Mouse (Mus musculus) kidney, embryonic 16.5 days (tissue): ENCODE measurements around the gene Fam160b1. TPM values are rescaled to one million over a fixed set of nuclear protein-coding genes. Genes with fewer than 3 reads are reported as not detected.

ENCODE experiments used
- ATAC-seq: fragments of 200-750 bp; cut with Nextera tagmentation; 2 replicates; pipeline ENCODE4 v1.8.0; 2017; ENCODE audit warnings: moderate TSS enrichment; ENCODE audit not compliant: low FRiP score, low TSS enrichment
- H3K27ac ChIP-seq: fragments of 300-500 bp; sonication (generic); 2 replicates; pipeline ENCODE4 v1.5.1; 2014; ENCODE audit warnings: low read length
- H3K27me3 ChIP-seq: fragments of 300-500 bp; sonication (generic); 2 replicates; pipeline ENCODE4 v1.6.1; 2014; ENCODE audit warnings: low read length, control low read depth, mixed read lengths; ENCODE audit not compliant: insufficient read depth
- H3K36me3 ChIP-seq: fragments of 300-500 bp; sonication (generic); 2 replicates; pipeline ENCODE4 v1.6.1; 2014; ENCODE audit warnings: low read length, control low read depth, mixed read lengths; ENCODE audit not compliant: insufficient read depth
- H3K4me1 ChIP-seq: fragments of 300-500 bp; sonication (generic); 2 replicates; pipeline ENCODE4 v1.6.1; 2014; ENCODE audit warnings: low read length, control low read depth, mixed read lengths; ENCODE audit not compliant: insufficient read depth
- H3K4me2 ChIP-seq: fragments of 300-500 bp; sonication (generic); replicated peaks from 2 replicates; pipeline ENCODE4 v1.6.1; 2014; ENCODE audit warnings: low read depth, low read length
- H3K4me3 ChIP-seq: fragments of 300-500 bp; sonication (generic); 2 replicates; pipeline ENCODE4 v1.5.1; 2014; ENCODE audit warnings: mild to moderate bottlenecking, low read length
- H3K9ac ChIP-seq: fragments of 300-500 bp; sonication (generic); replicated peaks from 2 replicates; pipeline ENCODE4 v1.6.1; 2014; ENCODE audit warnings: low read length
- H3K9me3 ChIP-seq: fragments of 300-500 bp; sonication (generic); 2 replicates; pipeline ENCODE4 v1.6.1; 2016; ENCODE audit warnings: low read length, control low read depth
- WGBS: fragments of 180-500 bp; shearing (Covaris S2); extraction: QIAGEN DNeasy Blood & Tissue Kit; methylation state at CpG from one replicate; pipeline ENCODE4 v1.1.7; 2014; 5-methylcytosine and 5-hydroxymethylcytosine counted together
- polyA plus RNA-seq: library from polyadenylated mRNA; unstranded; fragments of >200 nt; fragmentation: Nextera tagmentation; extraction: Ambion mirVana; gene quantifications from 2 replicates; pipeline ENCODE4 v1.2.1, GENCODE M21; 2015

Gene Fam160b1
- polyA plus RNA-seq, 1 experiment from 2014 or later = 13.1 TPM

- Histone ChIP-seq H3K4me3 (no peak overlapping the region), H3K27ac (no peak overlapping the region), H3K9ac (no peak overlapping the region), H3K9me3 (no peaks in the 10 kb centered on the region), H3K27me3 (no peaks in the 10 kb centered on the region), H3K4me2 (no peak overlapping the region), H3K4me1 (no peaks in the 10 kb centered on the region), H3K36me3 (peaks cover 84% of the 10 kb centered on the region)
- whole genome bisulfite sequencing = 94% methylated on average over 14 of the region's 14 CpGs
- no peak for ATAC-seq
These were observed 16.7 kb downstream of the Fam160b1 start for GRCm38 (mm10) chr19:57377043-57377703.

DNA sequence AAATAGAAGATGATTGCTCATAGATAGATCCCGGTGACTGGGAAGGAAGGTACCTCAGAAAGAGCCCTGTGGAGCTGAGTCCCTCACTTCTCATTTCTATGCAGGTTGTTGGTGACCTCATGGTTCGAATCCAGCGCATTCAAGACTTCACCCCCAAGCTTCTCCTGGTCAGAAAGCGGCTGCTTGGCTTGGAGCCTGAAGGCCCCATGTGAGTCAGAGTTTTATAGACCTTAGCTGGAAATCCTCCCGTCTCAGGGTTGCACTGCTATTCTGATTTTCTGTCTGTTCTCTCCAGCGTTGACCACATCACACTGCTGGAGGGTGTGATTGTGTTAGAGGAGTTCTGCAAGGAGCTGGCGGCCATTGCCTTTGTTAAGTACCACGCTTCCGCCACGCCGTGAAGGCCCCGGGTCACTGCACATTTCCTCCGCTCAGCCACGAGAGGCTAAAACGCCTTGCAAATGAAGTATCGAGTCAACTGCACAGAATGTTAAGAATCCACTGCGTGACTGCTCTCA is 25.8 kb downstream of the Fam160b1 start:
- WGBS = 81% methylated on average over 17 of the region's 17 CpGs
- Histone ChIP-seq H3K4me3 (no peak overlapping the region), H3K27ac (no peak overlapping the region), H3K27me3 (no peaks in the 10 kb centered on the region), H3K9me3 (no peaks in the 10 kb centered on the region), H3K9ac (no peak overlapping the region), H3K4me1 (no peaks in the 10 kb centered on the region), H3K4me2 (no peak overlapping the region), H3K36me3 (peaks cover 83% of the 10 kb centered on the region)
- ATAC-seq = no peak

- Histone ChIP-seq H3K27me3 (no peaks in the 10 kb centered on the region), H3K9ac (no peak overlapping the region), H3K27ac (no peak overlapping the region), H3K4me3 (no peak overlapping the region), H3K4me1 (peaks cover 7% of the 10 kb centered on the region; the same call in 1 of the 2 replicates), H3K36me3 (peaks cover 34% of the 10 kb centered on the region), H3K4me2 (no peak overlapping the region), H3K9me3 (no peaks in the 10 kb centered on the region)
- ATAC-seq = no peak
- WGBS = 95% methylated on average over 3 of the region's 3 CpGs
These were observed 31.1 kb downstream of the Fam160b1 start for GRCm38 (mm10) chr19:57391545-57391944.

DNA sequence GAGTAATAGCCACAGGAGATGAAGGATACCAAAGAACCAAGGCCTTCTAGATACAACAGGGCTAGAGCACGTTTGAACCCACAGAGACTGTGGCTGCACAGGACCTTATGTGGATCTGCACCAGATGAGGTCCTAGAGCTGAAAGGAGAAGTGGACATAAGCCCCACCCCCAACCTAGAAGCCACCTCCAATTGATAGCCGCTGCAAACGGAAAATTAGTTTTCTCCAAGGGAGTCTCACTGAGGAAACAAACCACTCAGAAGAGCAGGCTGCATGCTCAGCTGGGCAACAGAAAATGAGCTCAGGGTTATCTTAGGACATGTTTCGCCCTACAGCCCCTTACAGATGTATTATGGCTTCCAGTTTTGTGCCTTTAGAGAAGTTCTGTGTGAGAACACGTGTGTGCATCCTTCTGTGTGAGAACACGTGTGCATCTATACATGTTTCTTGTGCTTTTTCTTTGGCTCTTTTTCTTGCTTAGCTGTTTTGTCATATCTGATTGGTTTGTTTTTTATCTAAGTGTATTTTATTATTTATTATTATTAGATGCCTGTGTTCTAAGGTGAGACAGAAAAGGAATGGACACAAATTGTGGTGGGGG is 33.0 kb downstream of the Fam160b1 start:
- H3K27me3 ChIP-seq = no peaks in the 10 kb centered on the region
- H3K9me3 ChIP-seq = no peaks in the 10 kb centered on the region
- no peak overlapping the region for H3K4me2 ChIP-seq
- H3K9ac ChIP-seq = no peak overlapping the region
- no peak overlapping the region for H3K27ac ChIP-seq
- peaks cover 8% of the 10 kb centered on the region; the same call in 1 of the 2 replicates for H3K4me1 ChIP-seq
- peaks cover 15% of the 10 kb centered on the region for H3K36me3 ChIP-seq
- ATAC-seq = no peak
- no peak overlapping the region for H3K4me3 ChIP-seq
- whole genome bisulfite sequencing = 75% methylated on average over 6 of the region's 6 CpGs

GRCm38 (mm10) chr19:57396609-57397008 is 36.1 kb downstream of the Fam160b1 start:
- Histone ChIP-seq H3K9ac (no peak overlapping the region), H3K27ac (peak overlapping the region; percentile 47; the same call in 1 of the 2 replicates), H3K4me3 (no peak overlapping the region), H3K27me3 (no peaks in the 10 kb centered on the region), H3K4me2 (no peak overlapping the region), H3K4me1 (peaks cover 8% of the 10 kb centered on the region; the same call in 1 of the 2 replicates), H3K36me3 (no peaks in the 10 kb centered on the region), H3K9me3 (no peaks in the 10 kb centered on the region)
- 42% methylated on average over 7 of the region's 7 CpGs for WGBS
- ATAC-seq = no peak

DNA sequence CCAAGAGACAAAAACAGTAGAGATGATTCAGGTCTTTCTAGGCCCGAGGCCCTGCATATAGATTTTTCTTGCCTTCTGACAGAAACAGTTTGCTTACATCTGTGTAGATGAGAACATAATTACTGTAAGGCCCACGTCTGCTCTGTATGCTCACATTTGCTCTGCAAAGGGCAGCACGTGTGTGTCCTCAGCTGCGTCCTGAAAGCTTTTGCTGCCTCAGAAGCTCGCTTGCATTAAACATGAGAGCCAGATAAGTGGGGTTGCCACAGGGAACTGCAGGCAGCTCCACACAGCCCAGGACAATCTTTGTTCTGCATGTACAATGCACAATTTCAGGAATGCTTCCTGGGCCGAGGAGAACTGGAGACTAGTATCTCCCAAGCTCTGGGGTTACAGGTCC is 41.9 kb downstream of the Fam160b1 start:
- no peaks in the 10 kb centered on the region for H3K9me3 ChIP-seq
- no peak overlapping the region for H3K4me2 ChIP-seq
- no peak for ATAC-seq
- 76% methylated on average over 6 of the region's 6 CpGs for WGBS
- H3K36me3 ChIP-seq = no peaks in the 10 kb centered on the region
- no peaks in the 10 kb centered on the region for H3K27me3 ChIP-seq
- no peak overlapping the region for H3K27ac ChIP-seq
- no peak overlapping the region for H3K9ac ChIP-seq
- H3K4me3 ChIP-seq = no peak overlapping the region
- H3K4me1 ChIP-seq = peaks cover 11% of the 10 kb centered on the region; the same call in 1 of the 2 replicates

DNA sequence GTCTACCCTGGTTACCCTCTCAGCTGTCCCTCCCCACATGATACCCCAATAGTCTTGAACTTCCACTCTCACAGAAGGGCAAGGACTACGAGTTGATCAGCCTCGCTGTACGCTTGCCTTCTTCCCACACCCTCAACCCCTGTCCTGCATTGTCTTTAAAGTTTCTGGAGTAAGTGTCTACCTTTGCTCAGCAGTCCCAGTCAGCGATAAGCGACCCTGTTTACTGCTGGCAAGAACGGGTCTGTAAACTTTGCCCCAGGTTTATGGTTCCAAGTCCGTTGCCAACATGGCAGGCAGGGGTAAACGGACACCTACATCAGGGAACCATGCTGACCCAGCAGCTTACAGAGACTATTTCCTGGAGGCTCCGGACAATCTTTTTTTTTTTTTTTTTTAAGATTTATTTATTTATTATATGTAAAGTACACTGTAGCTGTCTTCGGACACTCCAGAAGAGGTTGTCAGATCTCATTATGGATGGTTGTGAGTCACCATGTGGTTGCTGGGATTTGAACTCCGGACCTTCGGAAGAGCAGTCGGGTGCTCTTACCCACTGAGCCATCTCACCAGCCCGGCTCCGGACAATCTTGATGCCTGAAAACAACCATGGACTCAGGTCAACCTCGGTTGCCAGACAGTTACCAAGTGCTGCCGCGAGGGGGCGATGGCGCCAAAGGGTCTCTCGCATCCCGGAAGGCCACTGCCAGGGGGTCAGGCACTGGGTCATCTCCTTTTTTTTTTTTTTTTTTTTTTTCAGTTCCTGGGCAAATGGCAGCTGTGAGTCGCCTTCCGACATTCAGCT is 43.4 kb downstream of the Fam160b1 start:
- H3K27me3 ChIP-seq = no peaks in the 10 kb centered on the region
- peaks cover 11% of the 10 kb centered on the region; the same call in 1 of the 2 replicates for H3K4me1 ChIP-seq
- H3K9me3 ChIP-seq = no peaks in the 10 kb centered on the region
- WGBS = 9% methylated on average over 24 of the region's 24 CpGs
- H3K27ac ChIP-seq = peak overlapping the region; percentile 56
- H3K36me3 ChIP-seq = no peaks in the 10 kb centered on the region
- H3K9ac ChIP-seq = no peak overlapping the region
- no peak overlapping the region for H3K4me3 ChIP-seq
- peak overlapping the region; percentile 37 for H3K4me2 ChIP-seq
- ATAC-seq = peak; percentile 76

DNA sequence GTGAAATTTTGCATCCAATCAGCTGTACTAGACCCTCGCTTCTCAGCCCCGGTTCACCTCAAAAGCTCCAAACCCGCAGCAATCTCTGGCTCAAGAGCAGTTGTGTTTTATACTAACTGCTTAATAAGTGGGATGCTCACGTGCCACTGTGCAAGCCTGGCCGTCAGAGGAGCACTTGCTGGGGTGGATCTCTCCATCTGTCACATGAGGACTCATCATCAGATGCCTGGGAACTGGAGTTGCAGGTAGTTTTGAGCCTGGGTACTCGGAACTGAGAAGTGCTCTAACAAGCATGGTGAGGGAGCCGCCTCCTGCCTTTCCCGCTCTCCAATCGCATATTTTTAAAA is 44.0 kb downstream of the Fam160b1 start:
- H3K4me3 ChIP-seq = no peak overlapping the region
- peak overlapping the region; percentile 37 for H3K4me2 ChIP-seq
- H3K27ac ChIP-seq = no peak overlapping the region
- peaks cover 11% of the 10 kb centered on the region; the same call in 1 of the 2 replicates for H3K4me1 ChIP-seq
- no peak overlapping the region for H3K9ac ChIP-seq
- ATAC-seq = no peak; the same call in 1 of the 2 replicates
- H3K36me3 ChIP-seq = no peaks in the 10 kb centered on the region
- 20% methylated on average over 9 of the region's 9 CpGs for WGBS
- no peaks in the 10 kb centered on the region for H3K27me3 ChIP-seq
- no peaks in the 10 kb centered on the region for H3K9me3 ChIP-seq

GRCm38 (mm10) chr19:57407947-57408346 is 47.5 kb downstream of the Fam160b1 start:
- H3K9me3 ChIP-seq = no peaks in the 10 kb centered on the region
- no peaks in the 10 kb centered on the region for H3K27me3 ChIP-seq
- H3K36me3 ChIP-seq = no peaks in the 10 kb centered on the region
- H3K9ac ChIP-seq = no peak overlapping the region
- no peak overlapping the region for H3K27ac ChIP-seq
- no peak overlapping the region for H3K4me2 ChIP-seq
- H3K4me3 ChIP-seq = no peak overlapping the region
- 100% methylated on average over 1 of the region's 1 CpGs for WGBS
- no peak for ATAC-seq
- peaks cover 30% of the 10 kb centered on the region for H3K4me1 ChIP-seq
